Mouse (Mus musculus): ENCODE measurements around the gene Trim41. TPM values are rescaled to one million over a fixed set of nuclear protein-coding genes. Genes with fewer than 3 reads are reported as not detected.

The Trim41 gene
- polyA plus RNA-seq, 1 experiment from 2014 or later = 4.0 TPM

- H3K4me3 ChIP-seq (ENCODE audit: low read depth, low read length) = no peak overlapping the region
- H3K4me2 ChIP-seq (replicated peaks; ENCODE audit: low read depth) = no peak overlapping the region
- no peak overlapping the region for H3K9ac ChIP-seq (ENCODE audit: low read length)
- no peaks in the 10 kb centered on the region for H3K9me3 ChIP-seq (ENCODE audit: control insufficient read depth, low read length)
- ATAC-seq (ENCODE audit: low FRiP score, low TSS enrichment) (peak; percentile 26; the same call in 1 of the 2 replicates), DNase-seq (ENCODE audit: low spot score) (no peak)
- no peaks in the 10 kb centered on the region for H3K36me3 ChIP-seq (ENCODE audit: control insufficient read depth, insufficient read depth, low read length)
- TF ChIP-seq CTCF (IDR thresholded peaks at IDR 0.05; ENCODE audit: low read depth) (peak; percentile 48; the same call in 1 of the 2 replicates), EP300 (optimal IDR thresholded peaks at IDR 0.05) (no peak)
- no peaks in the 10 kb centered on the region for H3K27me3 ChIP-seq (ENCODE audit: control insufficient read depth, insufficient read depth, low read length)
- WGBS = 48% methylated on average over 9 of the region's 9 CpGs
- no peak overlapping the region for H3K27ac ChIP-seq (replicated peaks)
- no peaks in the 10 kb centered on the region for H3K4me1 ChIP-seq (replicated peaks; ENCODE audit: control insufficient read depth, insufficient read depth)
Observed at GRCm38 (mm10) chr11:48776664-48777063, 40.5 kb downstream of the Trim41 start.

- no peaks in the 10 kb centered on the region for H3K4me1 ChIP-seq (replicated peaks; ENCODE audit: control insufficient read depth, insufficient read depth)
- no peak overlapping the region for H3K4me2 ChIP-seq (replicated peaks; ENCODE audit: low read depth)
- no peaks in the 10 kb centered on the region for H3K36me3 ChIP-seq (ENCODE audit: control insufficient read depth, insufficient read depth, low read length)
- no peaks in the 10 kb centered on the region for H3K9me3 ChIP-seq (ENCODE audit: control insufficient read depth, low read length)
- DNase-seq (ENCODE audit: low spot score) (peak; percentile 55), ATAC-seq (ENCODE audit: low FRiP score, low TSS enrichment) (no peak)
- TF ChIP-seq EP300 (optimal IDR thresholded peaks at IDR 0.05) (no peak), CTCF (IDR thresholded peaks at IDR 0.05; ENCODE audit: low read depth) (peak; percentile 74)
- no peak overlapping the region for H3K4me3 ChIP-seq (ENCODE audit: low read depth, low read length)
- H3K27me3 ChIP-seq (ENCODE audit: control insufficient read depth, insufficient read depth, low read length) = no peaks in the 10 kb centered on the region
- 2% methylated on average over 7 of the region's 7 CpGs for WGBS
- H3K9ac ChIP-seq (ENCODE audit: low read length) = no peak overlapping the region
- H3K27ac ChIP-seq (replicated peaks) = no peak overlapping the region
Observed at GRCm38 (mm10) chr11:48775483-48775882, 41.7 kb downstream of the Trim41 start.

- Histone ChIP-seq H3K9me3 (ENCODE audit: control insufficient read depth, low read length) (no peaks in the 10 kb centered on the region), H3K27ac (replicated peaks) (no peak overlapping the region), H3K9ac (ENCODE audit: low read length) (no peak overlapping the region), H3K36me3 (ENCODE audit: control insufficient read depth, insufficient read depth, low read length) (no peaks in the 10 kb centered on the region), H3K4me3 (ENCODE audit: low read depth, low read length) (no peak overlapping the region), H3K4me1 (replicated peaks; ENCODE audit: control insufficient read depth, insufficient read depth) (no peaks in the 10 kb centered on the region), H3K4me2 (replicated peaks; ENCODE audit: low read depth) (peak overlapping the region; percentile 33), H3K27me3 (ENCODE audit: control insufficient read depth, insufficient read depth, low read length) (no peaks in the 10 kb centered on the region)
- ATAC-seq (ENCODE audit: low FRiP score, low TSS enrichment) (0 out of 2 replicates have a peak, but pooled peaks have one; percentile 32), DNase-seq (ENCODE audit: low spot score) (peak; percentile 35)
- peak; percentile 75 for TF ChIP-seq CTCF (IDR thresholded peaks at IDR 0.05; ENCODE audit: low read depth)
- no peak for TF ChIP-seq EP300 (optimal IDR thresholded peaks at IDR 0.05)
- WGBS = 29% methylated on average over 17 of the region's 17 CpGs
Observed at GRCm38 (mm10) chr11:48774443-48775298, 42.5 kb downstream of the Trim41 start.

GRCm38 (mm10) chr11:48771691-48772090 lies 45.5 kb downstream of the Trim41 start:
- Histone ChIP-seq H3K4me1 (replicated peaks; ENCODE audit: control insufficient read depth, insufficient read depth) (no peaks in the 10 kb centered on the region), H3K36me3 (ENCODE audit: control insufficient read depth, insufficient read depth, low read length) (no peaks in the 10 kb centered on the region), H3K27me3 (ENCODE audit: control insufficient read depth, insufficient read depth, low read length) (no peaks in the 10 kb centered on the region), H3K4me2 (replicated peaks; ENCODE audit: low read depth) (no peak overlapping the region), H3K27ac (replicated peaks) (no peak overlapping the region), H3K9me3 (ENCODE audit: control insufficient read depth, low read length) (no peaks in the 10 kb centered on the region), H3K9ac (ENCODE audit: low read length) (no peak overlapping the region), H3K4me3 (ENCODE audit: low read depth, low read length) (no peak overlapping the region)
- 13% methylated on average over 2 of the region's 2 CpGs for WGBS
- ATAC-seq (ENCODE audit: low FRiP score, low TSS enrichment) = no peak
- TF ChIP-seq CTCF (IDR thresholded peaks at IDR 0.05; ENCODE audit: low read depth) (peak; percentile 79), EP300 (optimal IDR thresholded peaks at IDR 0.05) (no peak)
- DNase-seq (ENCODE audit: low spot score) = no peak

GRCm38 (mm10) chr11:48767195-48767876 lies 49.8 kb downstream of the Trim41 start:
- H3K36me3 ChIP-seq (ENCODE audit: control insufficient read depth, insufficient read depth, low read length) = no peaks in the 10 kb centered on the region
- WGBS = 77% methylated on average over 14 of the region's 14 CpGs
- no peak overlapping the region for H3K27ac ChIP-seq (replicated peaks)
- TF ChIP-seq CTCF (IDR thresholded peaks at IDR 0.05; ENCODE audit: low read depth) (no peak), EP300 (optimal IDR thresholded peaks at IDR 0.05) (no peak)
- no peak overlapping the region for H3K4me3 ChIP-seq (ENCODE audit: low read depth, low read length)
- H3K4me1 ChIP-seq (replicated peaks; ENCODE audit: control insufficient read depth, insufficient read depth) = no peaks in the 10 kb centered on the region
- no peaks in the 10 kb centered on the region for H3K27me3 ChIP-seq (ENCODE audit: control insufficient read depth, insufficient read depth, low read length)
- H3K9me3 ChIP-seq (ENCODE audit: control insufficient read depth, low read length) = no peaks in the 10 kb centered on the region
- no peak overlapping the region for H3K4me2 ChIP-seq (replicated peaks; ENCODE audit: low read depth)
- no peak for ATAC-seq (ENCODE audit: low FRiP score, low TSS enrichment)
- no peak overlapping the region for H3K9ac ChIP-seq (ENCODE audit: low read length)
- no peak for DNase-seq (ENCODE audit: low spot score)

- TF ChIP-seq EP300 (optimal IDR thresholded peaks at IDR 0.05) (no peak), CTCF (IDR thresholded peaks at IDR 0.05; ENCODE audit: low read depth) (no peak)
- H3K4me2 ChIP-seq (replicated peaks; ENCODE audit: low read depth) = no peak overlapping the region
- ATAC-seq (ENCODE audit: low FRiP score, low TSS enrichment) (no peak), DNase-seq (ENCODE audit: low spot score) (no peak)
- 92% methylated on average over 9 of the region's 9 CpGs for WGBS
- H3K27me3 ChIP-seq (ENCODE audit: control insufficient read depth, insufficient read depth, low read length) = no peaks in the 10 kb centered on the region
- H3K9ac ChIP-seq (ENCODE audit: low read length) = no peak overlapping the region
- no peak overlapping the region for H3K27ac ChIP-seq (replicated peaks)
- H3K36me3 ChIP-seq (ENCODE audit: control insufficient read depth, insufficient read depth, low read length) = no peaks in the 10 kb centered on the region
- no peak overlapping the region for H3K4me3 ChIP-seq (ENCODE audit: low read depth, low read length)
- H3K4me1 ChIP-seq (replicated peaks; ENCODE audit: control insufficient read depth, insufficient read depth) = no peaks in the 10 kb centered on the region
- no peaks in the 10 kb centered on the region for H3K9me3 ChIP-seq (ENCODE audit: control insufficient read depth, low read length)
Observed at GRCm38 (mm10) chr11:48764119-48764518, 53.0 kb downstream of the Trim41 start.

Data from stomach, postnatal 0 days (tissue).